Mouse (Mus musculus): ENCODE measurements around the gene Slc26a1.

- TF ChIP-seq CTCF (IDR thresholded peaks at IDR 0.05; ENCODE audit: low read depth) (no peak), EP300 (optimal IDR thresholded peaks at IDR 0.05) (no peak)
Observed at GRCm38 (mm10) chr5:108647311-108647710, 28.1 kb downstream of the Slc26a1 start.

Measured in stomach, postnatal 0 days (tissue).